Mouse (Mus musculus) liver, embryonic 15.5 days (tissue): ENCODE data around the gene Phtf2. TPM values are rescaled to one million over a fixed set of nuclear protein-coding genes. Genes with fewer than 3 reads are reported as not detected.

Source experiments
- ATAC-seq: fragments of 200-750 bp; cut with Nextera tagmentation; 2 replicates; pipeline ENCODE4 v1.8.0; 2017; ENCODE audit warnings: moderate number of reproducible peaks, mild to moderate bottlenecking, moderate library complexity; ENCODE audit not compliant: insufficient read depth
- H3K27ac ChIP-seq: fragments of 300-500 bp; sonication (generic); replicated peaks from 2 replicates; pipeline ENCODE4 v1.5.1; 2015; ENCODE audit warnings: mild to moderate bottlenecking, inconsistent platforms
- H3K27me3 ChIP-seq: fragments of 300-500 bp; sonication (generic); 2 replicates; pipeline ENCODE4 v1.6.1; 2015; ENCODE audit warnings: mild to moderate bottlenecking, inconsistent platforms
- H3K36me3 ChIP-seq: fragments of 300-500 bp; sonication (generic); replicated peaks from 2 replicates; pipeline ENCODE4 v1.6.1; 2015; ENCODE audit warnings: moderate library complexity, mild to moderate bottlenecking, inconsistent platforms
- H3K4me1 ChIP-seq: fragments of 300-500 bp; sonication (generic); replicated peaks from 2 replicates; pipeline ENCODE4 v1.6.1; 2015; ENCODE audit warnings: inconsistent platforms
- H3K4me2 ChIP-seq: fragments of 300-500 bp; sonication (generic); 2 replicates; pipeline ENCODE4 v1.6.1; 2015; ENCODE audit warnings: moderate library complexity, mild to moderate bottlenecking, inconsistent platforms
- H3K4me3 ChIP-seq: fragments of 300-500 bp; sonication (generic); replicated peaks from 2 replicates; pipeline ENCODE4 v1.5.1; 2015; ENCODE audit warnings: mild to moderate bottlenecking, inconsistent platforms
- H3K9ac ChIP-seq: fragments of 300-500 bp; sonication (generic); 2 replicates; pipeline ENCODE4 v1.6.1; 2015; ENCODE audit warnings: moderate library complexity, mild to moderate bottlenecking, inconsistent platforms
- H3K9me3 ChIP-seq: fragments of 300-500 bp; sonication (generic); replicated peaks from 2 replicates; pipeline ENCODE4 v1.6.1; 2016; ENCODE audit warnings: inconsistent platforms
- WGBS: fragments of 180-500 bp; shearing (Covaris S2); methylation state at CpG from one replicate; pipeline ENCODE4 v1.1.7; 2015; ENCODE audit warnings: mixed read lengths; ENCODE audit not compliant: insufficient replicate concordance; 5-methylcytosine and 5-hydroxymethylcytosine counted together
- polyA plus RNA-seq: library from polyadenylated mRNA; unstranded; fragments of >200 nt; fragmentation: Nextera tagmentation; extraction: Ambion mirVana; gene quantifications from 2 replicates; pipeline ENCODE4 v1.2.1, GENCODE M21; 2015

Phtf2 gene
- polyA plus RNA-seq, 1 experiment from 2014 or later: 4.9 TPM

DNA sequence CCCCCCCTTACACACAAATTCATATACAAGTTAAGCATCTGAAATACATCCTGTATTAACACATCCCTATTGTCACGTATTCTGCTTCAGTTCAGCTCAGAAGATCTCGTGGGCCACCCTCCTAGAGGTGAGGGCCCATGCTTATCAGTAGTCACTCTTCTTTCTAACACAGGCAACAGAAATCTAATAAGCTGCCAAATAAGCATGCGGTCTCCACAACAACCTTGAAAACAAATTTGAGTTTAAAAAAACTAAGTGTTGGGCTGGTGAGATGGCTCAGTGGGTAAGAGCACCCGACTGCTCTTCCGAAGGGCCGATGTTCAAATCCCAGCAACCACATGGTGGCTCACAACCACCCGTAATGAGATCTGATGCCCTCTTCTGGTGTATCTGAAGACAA, 24.3 kb upstream of the Phtf2 start:
- H3K9me3 ChIP-seq: no peaks in the 10 kb centered on the region
- 0 out of 2 replicates have a peak overlapping the region, but pooled peaks have one; percentile 24 for H3K27ac ChIP-seq
- 60% methylated on average over 7 of the region's 7 CpGs for WGBS
- H3K4me2 ChIP-seq: no peak overlapping the region
- H3K4me3 ChIP-seq: no peak overlapping the region
- H3K27me3 ChIP-seq: no peaks in the 10 kb centered on the region
- no peak overlapping the region for H3K9ac ChIP-seq
- peaks cover 17% of the 10 kb centered on the region for H3K4me1 ChIP-seq
- ATAC-seq: peak; percentile 55
- peaks cover 51% of the 10 kb centered on the region for H3K36me3 ChIP-seq

DNA sequence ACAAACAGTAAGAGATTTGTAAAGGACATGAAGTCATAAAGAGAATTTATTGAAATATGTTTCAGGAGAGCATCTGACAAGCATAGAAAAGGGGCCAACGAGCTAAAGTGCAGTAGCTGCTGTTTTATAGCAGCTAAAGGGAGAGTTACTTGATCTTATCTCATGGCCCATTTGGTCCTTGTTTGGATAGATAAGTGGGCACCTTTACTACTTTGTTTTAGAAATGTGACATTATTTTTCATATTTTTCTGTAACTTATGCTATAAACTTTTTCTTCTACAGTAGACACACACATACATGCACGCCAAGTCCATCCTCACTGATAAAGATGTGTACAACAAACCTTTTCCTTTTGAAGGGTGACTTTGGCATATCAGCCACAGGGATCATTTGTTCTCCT, 23.5 kb upstream of the Phtf2 start:
- peaks cover 17% of the 10 kb centered on the region for H3K4me1 ChIP-seq
- H3K36me3 ChIP-seq: peaks cover 59% of the 10 kb centered on the region
- H3K4me2 ChIP-seq: no peak overlapping the region
- 0 out of 2 replicates have a peak overlapping the region, but pooled peaks have one; percentile 55 for H3K27ac ChIP-seq
- no peak overlapping the region for H3K9ac ChIP-seq
- H3K9me3 ChIP-seq: no peaks in the 10 kb centered on the region
- no peak overlapping the region for H3K4me3 ChIP-seq
- H3K27me3 ChIP-seq: no peaks in the 10 kb centered on the region
- WGBS: 39% methylated on average over 2 of the region's 2 CpGs
- ATAC-seq: no peak

DNA sequence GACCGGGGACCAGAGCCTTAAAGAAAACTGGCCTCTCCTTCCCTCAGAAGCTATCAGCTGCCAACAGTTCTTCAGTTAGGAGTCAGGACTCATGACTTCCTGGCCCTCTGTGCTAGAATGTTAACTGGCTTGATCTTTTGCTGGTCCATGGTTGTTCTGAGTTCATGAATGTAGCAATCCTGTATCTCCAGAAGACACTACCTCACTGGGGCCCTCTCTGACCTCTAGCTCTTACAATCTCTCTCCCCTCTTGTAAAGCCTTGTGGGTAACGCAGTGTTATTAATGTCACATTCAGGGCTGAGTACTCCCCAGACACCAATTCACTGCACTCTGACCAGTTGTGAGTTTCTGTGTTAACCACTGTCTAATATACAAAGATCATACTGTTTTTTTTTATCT, 22.7 kb upstream of the Phtf2 start:
- Histone ChIP-seq H3K4me1 (peaks cover 17% of the 10 kb centered on the region), H3K9ac (no peak overlapping the region), H3K27me3 (no peaks in the 10 kb centered on the region), H3K4me2 (no peak overlapping the region), H3K9me3 (no peaks in the 10 kb centered on the region), H3K27ac (peak overlapping the region; percentile 49), H3K36me3 (peaks cover 59% of the 10 kb centered on the region), H3K4me3 (no peak overlapping the region)
- ATAC-seq: peak; percentile 20
- 38% methylated on average over 2 of the region's 2 CpGs for WGBS

DNA sequence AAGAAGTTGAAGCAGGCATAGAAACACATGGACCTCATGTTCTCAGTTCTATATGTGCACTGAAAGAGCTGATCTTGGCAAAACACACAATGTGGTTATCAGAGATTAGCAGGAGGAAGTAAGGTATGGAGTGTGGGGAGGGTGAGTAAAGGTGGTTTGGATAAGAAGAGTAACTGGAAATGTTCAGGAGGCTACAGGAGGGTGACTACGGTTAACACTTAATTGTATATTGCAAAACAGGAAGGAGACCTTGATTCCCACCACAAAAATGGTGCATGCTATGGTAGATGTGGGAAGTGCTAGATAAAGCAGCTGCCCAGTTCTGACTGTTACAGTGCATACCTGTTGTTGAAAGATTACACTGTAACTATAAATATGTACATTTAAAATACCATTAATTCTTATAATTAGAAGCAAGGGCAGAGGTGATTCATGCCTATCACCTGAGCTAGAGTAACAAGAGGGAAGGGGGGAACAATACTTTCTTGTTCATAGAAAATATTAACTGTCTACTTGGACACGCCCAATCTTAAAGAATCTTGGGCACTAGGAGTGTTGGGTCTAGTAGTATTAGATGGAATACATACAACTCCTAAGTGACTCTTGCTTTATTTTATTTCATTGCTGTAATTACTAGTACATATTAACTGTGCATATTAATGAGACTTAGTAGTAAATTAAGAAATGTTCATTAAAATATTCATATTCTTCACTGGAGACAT, 15.7 kb upstream of the Phtf2 start:
- ATAC-seq: peak; percentile 99
- peaks cover 58% of the 10 kb centered on the region for H3K36me3 ChIP-seq
- H3K4me2 ChIP-seq: peak overlapping the region; percentile 57
- 26% methylated on average over 2 of the region's 2 CpGs for WGBS
- no peaks in the 10 kb centered on the region for H3K9me3 ChIP-seq
- H3K9ac ChIP-seq: no peak overlapping the region
- 0 out of 2 replicates have a peak overlapping the region, but pooled peaks have one; percentile 1 for H3K4me3 ChIP-seq
- peak overlapping the region; percentile 86 for H3K27ac ChIP-seq
- H3K27me3 ChIP-seq: no peaks in the 10 kb centered on the region
- peaks cover 29% of the 10 kb centered on the region for H3K4me1 ChIP-seq

DNA sequence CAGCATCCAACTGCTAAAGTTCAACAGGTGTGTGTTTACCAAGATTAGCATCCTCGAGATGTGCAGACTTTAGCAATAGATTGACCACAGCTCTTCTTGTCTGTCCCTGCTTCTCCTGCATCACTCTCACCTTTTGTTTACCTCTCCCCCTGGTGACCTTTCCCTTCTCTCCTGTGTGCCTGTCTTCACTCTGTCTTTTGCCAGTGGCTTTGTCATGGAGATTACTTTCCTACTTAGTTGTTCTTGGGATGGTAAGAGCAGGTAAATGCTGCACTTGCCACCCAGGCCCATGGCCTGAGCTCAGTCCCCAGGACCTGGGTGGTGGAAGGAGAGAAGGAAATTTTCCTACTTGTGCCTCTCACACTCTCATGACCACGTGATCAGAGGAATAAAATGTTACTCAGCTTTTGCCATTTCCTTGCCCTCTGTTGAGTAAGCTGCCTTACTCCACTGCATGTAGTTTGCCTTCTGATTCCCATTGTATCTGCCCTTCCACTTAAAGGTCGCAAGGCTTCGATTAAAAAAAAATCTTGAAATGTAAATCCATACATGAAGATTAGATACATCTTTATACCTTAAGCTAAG, 2.2 kb upstream of the Phtf2 start:
- Histone ChIP-seq H3K9me3 (no peaks in the 10 kb centered on the region), H3K4me3 (peak overlapping the region; percentile 94), H3K36me3 (peaks cover 24% of the 10 kb centered on the region), H3K27ac (peak overlapping the region; percentile 14), H3K9ac (peak overlapping the region; percentile 7; the same call in 1 of the 2 replicates), H3K27me3 (no peaks in the 10 kb centered on the region), H3K4me1 (peaks cover 32% of the 10 kb centered on the region), H3K4me2 (peak overlapping the region; percentile 86)
- no peak for ATAC-seq
- WGBS: 64% methylated on average over 4 of the region's 4 CpGs

DNA sequence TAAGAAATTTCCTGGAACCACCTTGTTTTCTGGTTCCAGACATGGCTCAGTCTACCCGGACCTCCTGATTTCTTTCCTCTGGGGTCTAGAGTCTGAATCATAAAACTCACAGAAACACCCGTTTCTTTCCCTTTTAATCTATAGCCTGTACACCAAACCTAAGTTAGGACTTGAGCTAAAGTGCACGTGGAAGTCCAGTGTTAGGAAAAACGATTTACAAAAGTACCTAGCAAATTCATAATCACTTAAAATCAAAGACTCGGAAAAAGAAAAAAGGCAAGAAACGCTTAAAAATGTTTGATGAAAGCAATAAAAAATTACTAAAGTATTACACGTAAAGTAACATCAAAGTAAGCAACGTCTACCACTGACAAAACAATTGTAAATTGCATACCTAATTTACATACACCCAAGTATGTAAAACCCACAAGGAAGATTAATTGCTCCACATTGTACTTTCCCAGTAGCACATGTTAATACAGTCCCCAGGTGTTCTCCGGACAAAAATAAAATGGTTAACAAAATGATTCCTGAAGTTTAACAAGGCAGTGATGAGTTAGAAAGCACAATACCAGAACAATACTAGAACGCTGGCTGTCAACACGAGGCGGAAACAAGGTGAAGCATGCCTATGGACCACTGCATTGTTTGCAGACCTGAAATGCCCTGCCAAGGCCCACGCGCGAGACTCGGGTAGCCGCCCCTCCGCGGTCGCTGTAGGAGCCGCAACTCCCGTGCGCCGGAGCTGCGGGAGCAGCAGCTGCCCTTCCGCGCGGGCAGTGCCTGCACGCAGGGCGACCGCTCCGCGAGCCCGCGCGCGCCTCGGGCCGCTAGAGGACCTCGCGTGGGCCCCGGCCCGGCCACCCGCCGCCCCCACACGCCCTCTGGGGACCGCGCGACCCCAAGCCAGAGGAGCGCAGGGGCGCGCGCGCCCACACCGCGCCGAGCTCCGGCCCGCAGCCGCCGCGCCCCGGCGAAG, 838 bp downstream of the Phtf2 start:
- peak; percentile 4 for ATAC-seq
- 1% methylated on average over 44 of the region's 64 CpGs for WGBS
- Histone ChIP-seq H3K9ac (peak overlapping the region; percentile 98), H3K27me3 (no peaks in the 10 kb centered on the region), H3K4me1 (peaks cover 36% of the 10 kb centered on the region), H3K4me2 (peak overlapping the region; percentile 86), H3K9me3 (no peaks in the 10 kb centered on the region), H3K4me3 (peak overlapping the region; percentile 94), H3K36me3 (peaks cover 10% of the 10 kb centered on the region), H3K27ac (peak overlapping the region; percentile 96)

DNA sequence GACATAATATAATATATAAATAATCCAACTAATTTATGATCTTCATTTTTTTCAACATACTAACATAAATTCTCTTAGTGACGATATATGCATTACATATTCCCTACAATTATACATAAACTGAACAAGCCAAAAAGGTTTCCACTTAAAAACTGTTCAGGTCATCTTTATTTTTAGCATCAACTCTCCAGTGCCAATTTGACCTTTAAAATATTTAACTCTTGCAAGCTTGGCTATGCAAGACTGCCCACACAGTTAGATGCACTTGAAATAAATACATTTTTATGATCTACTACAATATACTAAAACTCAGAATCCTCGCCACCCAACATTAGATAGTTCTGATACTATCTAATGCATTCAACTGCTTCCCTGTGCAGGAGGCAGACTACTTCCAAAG, 1.5 kb downstream of the Phtf2 start:
- Histone ChIP-seq H3K9ac (peak overlapping the region; percentile 9; the same call in 1 of the 2 replicates), H3K9me3 (no peaks in the 10 kb centered on the region), H3K27me3 (no peaks in the 10 kb centered on the region), H3K36me3 (peaks cover 3% of the 10 kb centered on the region; the same call in 1 of the 2 replicates), H3K4me1 (peaks cover 36% of the 10 kb centered on the region), H3K27ac (no peak overlapping the region), H3K4me3 (peak overlapping the region; percentile 94), H3K4me2 (peak overlapping the region; percentile 86)
- no peak for ATAC-seq
- 31% methylated on average over 2 of the region's 2 CpGs for WGBS

DNA sequence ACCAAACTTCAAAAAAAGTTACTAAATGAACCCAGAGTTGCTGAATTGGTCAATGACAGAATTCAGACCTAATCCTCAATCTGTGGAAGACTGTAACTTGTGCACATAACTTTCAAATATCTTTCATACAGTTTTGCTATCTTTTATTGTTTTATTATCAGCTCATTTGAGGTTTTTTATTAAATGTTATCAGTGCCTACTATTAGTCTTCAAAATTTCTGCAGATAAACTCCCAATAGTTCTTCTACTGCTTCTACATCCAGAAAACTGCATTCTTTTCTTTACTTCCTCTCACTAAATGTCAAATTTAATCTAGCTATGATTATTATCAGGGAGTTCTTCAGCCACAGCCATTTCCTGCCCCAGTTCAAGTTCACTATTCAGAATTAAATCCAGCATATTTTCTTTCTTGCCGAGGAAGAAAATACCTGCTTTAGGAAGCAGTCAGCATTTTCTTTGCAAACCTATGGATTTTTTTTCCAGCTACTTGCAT, 4.9 kb downstream of the Phtf2 start:
- ATAC-seq: no peak
- Histone ChIP-seq H3K9me3 (no peaks in the 10 kb centered on the region), H3K4me2 (no peak overlapping the region), H3K4me3 (no peak overlapping the region), H3K4me1 (peaks cover 27% of the 10 kb centered on the region), H3K27ac (no peak overlapping the region), H3K27me3 (no peaks in the 10 kb centered on the region), H3K36me3 (no peaks in the 10 kb centered on the region), H3K9ac (no peak overlapping the region)
- 17% methylated on average over 1 of the region's 1 CpGs for WGBS

DNA sequence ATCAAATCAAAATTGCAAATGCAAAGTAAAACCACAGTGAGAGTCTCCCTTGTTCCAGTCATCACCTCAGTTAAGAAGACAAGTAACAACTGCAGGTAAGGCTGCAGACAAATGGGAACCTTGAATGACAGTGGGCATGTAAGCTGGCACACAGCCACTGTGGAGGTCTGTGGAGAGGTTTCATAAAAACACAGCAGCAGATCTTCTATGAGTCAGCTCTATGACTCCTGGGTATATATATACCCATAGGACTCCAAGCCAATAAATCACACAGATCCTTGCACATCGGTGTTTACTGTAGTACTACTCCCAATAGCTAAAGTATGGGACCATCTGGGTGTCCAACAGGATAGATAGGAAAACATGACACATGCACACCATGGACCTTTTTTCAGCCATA, 8.8 kb downstream of the Phtf2 start:
- Histone ChIP-seq H3K4me2 (no peak overlapping the region), H3K9ac (no peak overlapping the region), H3K4me1 (peaks cover 12% of the 10 kb centered on the region), H3K27ac (no peak overlapping the region), H3K36me3 (no peaks in the 10 kb centered on the region), H3K4me3 (no peak overlapping the region), H3K9me3 (no peaks in the 10 kb centered on the region), H3K27me3 (no peaks in the 10 kb centered on the region)
- 72% methylated on average over 1 of the region's 1 CpGs for WGBS
- ATAC-seq: no peak

DNA sequence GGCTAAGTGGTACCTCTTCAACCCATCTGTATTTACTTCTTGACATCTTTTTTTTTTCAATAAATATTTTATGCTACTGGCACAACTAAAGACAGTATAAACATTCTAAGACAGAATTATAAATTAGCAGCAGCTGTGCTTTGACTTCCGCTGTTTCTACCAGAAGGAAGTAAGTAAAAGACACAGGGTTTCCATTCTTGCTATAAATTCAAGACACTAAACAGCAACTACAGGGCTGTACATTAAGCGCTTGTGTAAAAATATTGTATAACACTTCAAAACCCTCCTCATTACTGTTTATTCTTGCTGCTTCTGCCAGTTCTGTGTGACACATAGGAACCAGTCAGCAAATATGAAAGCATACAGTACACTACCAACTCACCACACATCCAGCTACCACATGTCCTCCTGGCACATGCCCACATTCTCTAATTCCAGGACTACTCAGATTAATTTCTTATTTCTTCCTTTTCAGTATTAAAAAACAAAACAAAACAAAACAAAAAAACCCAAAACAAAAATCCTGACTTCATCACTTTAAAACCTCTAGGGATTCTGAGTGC, 16.6 kb downstream of the Phtf2 start:
- H3K9me3 ChIP-seq: no peaks in the 10 kb centered on the region
- ATAC-seq: no peak
- 76% methylated on average over 2 of the region's 2 CpGs for WGBS

More for the DNA sequence above, 16.6 kb downstream of the Phtf2 start:
- no peak overlapping the region for H3K27ac ChIP-seq
- H3K9ac ChIP-seq: no peak overlapping the region
- H3K4me1 ChIP-seq: no peaks in the 10 kb centered on the region; the same call in 1 of the 2 replicates
- H3K4me3 ChIP-seq: no peak overlapping the region
- H3K4me2 ChIP-seq: no peak overlapping the region
- no peaks in the 10 kb centered on the region for H3K27me3 ChIP-seq
- no peaks in the 10 kb centered on the region for H3K36me3 ChIP-seq
